Mouse (Mus musculus) thymus, postnatal 10 days (tissue): ENCODE results near the gene Wdr24.

ENCODE experiments used
- DNase-seq, 2 experiments: peaks; one replicate each; pipeline ENCODE4 v3.0.0; 2021; ENCODE audit warnings: low spot score in 2 of 2

The Wdr24 gene

GRCm38 (mm10) chr17:25831451-25832281, 8.2 kb downstream of the Wdr24 start:
- DNase-seq = no peak

GRCm38 (mm10) chr17:25832436-25833290, 9.2 kb downstream of the Wdr24 start:
- DNase-seq = peak; percentile 94 to 97

GRCm38 (mm10) chr17:25833291-25833663, 9.8 kb downstream of the Wdr24 start, which contains the start of gene Stub1:
Gene Stub1 (minus strand): TSS chr17:25833404.
- peak in 1 of 2 experiments; percentile 44 for DNase-seq

- DNase-seq = no peak
Measured at GRCm38 (mm10) chr17:25833961-25834594, 10.7 kb downstream of the Wdr24 start.

GRCm38 (mm10) chr17:25834595-25835222, 11.3 kb downstream of the Wdr24 start:
- no peak for DNase-seq

GRCm38 (mm10) chr17:25835301-25835700, 11.9 kb downstream of the Wdr24 start:
- DNase-seq = no peak

- DNase-seq = no peak
Measured at GRCm38 (mm10) chr17:25835816-25836215, 12.4 kb downstream of the Wdr24 start.

- DNase-seq = no peak
Measured at GRCm38 (mm10) chr17:25836397-25837075, 13.1 kb downstream of the Wdr24 start.

- peak in 1 of 2 experiments; percentile 51 for DNase-seq
Measured at GRCm38 (mm10) chr17:25837076-25837410, 13.6 kb downstream of the Wdr24 start, which contains the start of gene Rhbdl1. Gene Rhbdl1 (minus strand): TSS chr17:25837295.

- no peak for DNase-seq
Measured at GRCm38 (mm10) chr17:25837533-25837932, 14.1 kb downstream of the Wdr24 start.

GRCm38 (mm10) chr17:25838904-25839303, 15.5 kb downstream of the Wdr24 start:
- DNase-seq = no peak

- no peak for DNase-seq
Measured at GRCm38 (mm10) chr17:25839455-25840235, 16.2 kb downstream of the Wdr24 start.

- DNase-seq = no peak
Measured at GRCm38 (mm10) chr17:25840519-25840918, 17.1 kb downstream of the Wdr24 start.

- DNase-seq = no peak
Measured at GRCm38 (mm10) chr17:25841117-25841880, 17.9 kb downstream of the Wdr24 start, which contains the start of gene Gm20683. Gene Gm20683 (minus strand): TSS chr17:25841763.

GRCm38 (mm10) chr17:25842509-25842908, 19.1 kb downstream of the Wdr24 start:
- DNase-seq = no peak

- DNase-seq = no peak
Measured at GRCm38 (mm10) chr17:25843122-25843521, 19.7 kb downstream of the Wdr24 start.

GRCm38 (mm10) chr17:25843636-25844395, 20.4 kb downstream of the Wdr24 start:
- DNase-seq = no peak

GRCm38 (mm10) chr17:25844396-25844901, 21.0 kb downstream of the Wdr24 start, which contains the start of gene Rhot2:
Gene Rhot2 (minus strand): TSS chr17:25844851.
- DNase-seq = peak; percentile 96
